Mouse (Mus musculus) lung, postnatal 0 days (tissue): ENCODE results near the gene Ifi27.

Experiments
- CTCF ChIP-seq: IDR thresholded peaks from 2 replicates; pipeline ENCODE4 v1.5.1; 2016; ENCODE audit warnings: antibody characterized with exemption, mild to moderate bottlenecking
- EP300 ChIP-seq: IDR thresholded peaks from 2 replicates; pipeline ENCODE4 v1.6.1; 2016; ENCODE audit warnings: antibody characterized with exemption, mild to moderate bottlenecking, control low read depth

DNA sequence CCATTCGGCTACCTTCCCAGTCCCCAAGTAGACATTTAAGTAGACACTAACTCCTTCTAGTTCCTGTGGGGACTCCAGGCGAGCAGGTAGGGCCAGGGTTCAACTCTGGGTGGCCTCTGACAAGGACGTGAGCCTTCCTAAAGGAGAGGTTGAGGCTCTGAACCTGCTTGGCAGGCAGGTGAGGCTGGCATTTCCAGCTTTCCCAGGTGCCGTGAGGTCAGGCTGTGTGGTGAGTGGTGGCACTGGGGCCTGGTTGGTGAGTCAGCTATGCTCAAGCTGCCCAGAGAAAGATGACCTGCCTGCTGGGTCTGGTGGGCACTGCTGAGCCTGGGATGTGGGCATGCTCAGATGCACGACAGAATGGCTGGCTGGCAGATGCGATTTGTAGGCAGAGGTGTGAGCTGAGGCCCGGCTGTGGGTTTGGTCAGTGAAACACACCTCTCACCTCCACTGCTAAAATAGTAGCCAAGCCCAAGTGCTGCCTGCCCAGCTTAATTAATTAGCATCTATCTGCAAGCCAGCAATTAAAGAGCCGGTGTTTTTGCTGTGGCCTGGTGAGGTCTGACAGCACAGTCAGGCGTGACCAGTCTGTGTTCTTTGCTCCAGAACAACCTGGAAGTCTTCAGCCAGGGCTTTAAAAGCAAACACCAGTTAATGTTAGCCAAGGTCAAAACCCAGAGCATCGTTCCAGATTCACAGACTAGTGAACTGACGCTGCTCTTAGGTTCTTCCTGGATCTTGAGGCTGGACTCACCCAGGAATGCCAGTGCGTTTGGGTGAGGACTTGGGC is 38.3 kb upstream of the Ifi27 start:
- no peak for TF ChIP-seq EP300
- no peak for TF ChIP-seq CTCF
